Mouse (Mus musculus): ENCODE measurements around the gene Pus1. TPM values are rescaled to one million over a fixed set of nuclear protein-coding genes. Genes with fewer than 3 reads are reported as not detected.

The Pus1 gene
- total and polyA plus RNA-seq, 3 experiments = 107 to 248 (median 117) TPM

GRCm38 (mm10) chr5:110801036-110801624 lies 20.7 kb upstream of the Pus1 start:
- peaks cover 0 to 29% of the 10 kb centered on the region in 2 experiments; a peak in 3 of 4 replicates for H3K36me3 ChIP-seq (ENCODE audit: control insufficient read depth in 1 of 2, insufficient read depth in 2 of 2, low read length in 2 of 2)
- H3K79me2 ChIP-seq (ENCODE audit: control insufficient read depth, insufficient read depth, low read length, poor library complexity) = no peaks in the 10 kb centered on the region
- no peak for DNase-seq (ENCODE audit: low read depth, low spot score)
- H3K27me3 ChIP-seq (ENCODE audit: control insufficient read depth in 1 of 2, insufficient read depth in 2 of 2, low read length in 2 of 2) = no peaks in the 10 kb centered on the region
- no peak overlapping the region for H3K27ac ChIP-seq (ENCODE audit: control insufficient read depth, low read depth, low read length)
- TF ChIP-seq MXI1 (IDR thresholded peaks at IDR 0.05; ENCODE audit: low read depth, low read length) = no peak
- TF ChIP-seq NRF1 (IDR thresholded peaks at IDR 0.05; ENCODE audit: insufficient read depth, low read depth, low read length, poor library complexity, severe bottlenecking) = no peak
- no peak for TF ChIP-seq SMC3 (IDR thresholded peaks at IDR 0.05; ENCODE audit: low read depth, low read length)
- TF ChIP-seq MAZ (IDR thresholded peaks at IDR 0.05; ENCODE audit: low read depth, low read length) = no peak
- TF ChIP-seq USF2 (IDR thresholded peaks at IDR 0.05; ENCODE audit: borderline replicate concordance in 1 of 2, insufficient read depth in 1 of 2, low read depth in 1 of 2, low read length in 2 of 2) = no peak
- no peak for TF ChIP-seq TAL1 (IDR thresholded peaks at IDR 0.05; ENCODE audit: low read length)
- TF ChIP-seq ELF1 (IDR thresholded peaks at IDR 0.05; ENCODE audit: low read depth, low read length) = no peak
- TF ChIP-seq HCFC1 (IDR thresholded peaks at IDR 0.05; ENCODE audit: low read depth, low read length) = no peak
- TF ChIP-seq E2F4 (IDR thresholded peaks at IDR 0.05; ENCODE audit: borderline replicate concordance, low read depth, low read length) = no peak
- no peak for TF ChIP-seq ZNF384 (IDR thresholded peaks at IDR 0.05; ENCODE audit: low read depth, low read length)
- no peak for TF ChIP-seq NELFE (IDR thresholded peaks at IDR 0.05; ENCODE audit: low read depth, low read length)
- TF ChIP-seq MYB (IDR thresholded peaks at IDR 0.05; ENCODE audit: low read depth, low read length) = no peak
- TF ChIP-seq CHD1 (IDR thresholded peaks at IDR 0.05; ENCODE audit: low read depth, low read length) = no peak
- no peak for TF ChIP-seq ETS1 (IDR thresholded peaks at IDR 0.05; ENCODE audit: low read depth, low read length)
- no peak for TF ChIP-seq TCF12 (IDR thresholded peaks at IDR 0.05; ENCODE audit: low read depth, low read length)
- TF ChIP-seq MYC (IDR thresholded peaks at IDR 0.05; ENCODE audit: low read depth, low read length) = no peak
- no peak overlapping the region for H3K4me3 ChIP-seq (ENCODE audit: control insufficient read depth in 1 of 2, insufficient read depth in 1 of 2, low read depth in 2 of 2, low read length in 2 of 2)
- no peaks in the 10 kb centered on the region for H3K9me3 ChIP-seq (replicated peaks; ENCODE audit: insufficient read depth, low read length)
- H3K4me1 ChIP-seq (ENCODE audit: control insufficient read depth in 1 of 2, insufficient read depth in 2 of 2, low read length in 2 of 2) = peaks cover 10 to 25% of the 10 kb centered on the region in 2 experiments
- H3K9ac ChIP-seq (ENCODE audit: control insufficient read depth, low read depth, low read length, poor library complexity, severe bottlenecking) = no peak overlapping the region

GRCm38 (mm10) chr5:110797696-110798095 lies 17.2 kb upstream of the Pus1 start:
- Histone ChIP-seq H3K4me3 (ENCODE audit: control insufficient read depth in 1 of 2, insufficient read depth in 1 of 2, low read depth in 2 of 2, low read length in 2 of 2) (no peak overlapping the region), H3K4me1 (ENCODE audit: control insufficient read depth in 1 of 2, insufficient read depth in 2 of 2, low read length in 2 of 2) (peaks cover 4 to 5% of the 10 kb centered on the region in 2 experiments), H3K27me3 (ENCODE audit: control insufficient read depth in 1 of 2, insufficient read depth in 2 of 2, low read length in 2 of 2) (no peaks in the 10 kb centered on the region), H3K36me3 (ENCODE audit: control insufficient read depth in 1 of 2, insufficient read depth in 2 of 2, low read length in 2 of 2) (peaks cover 0 to 6% of the 10 kb centered on the region in 2 experiments; a peak in 3 of 4 replicates), H3K9me3 (replicated peaks; ENCODE audit: insufficient read depth, low read length) (no peaks in the 10 kb centered on the region), H3K27ac (ENCODE audit: control insufficient read depth, low read depth, low read length) (no peak overlapping the region), H3K79me2 (ENCODE audit: control insufficient read depth, insufficient read depth, low read length, poor library complexity) (no peaks in the 10 kb centered on the region), H3K9ac (ENCODE audit: control insufficient read depth, low read depth, low read length, poor library complexity, severe bottlenecking) (no peak overlapping the region)
- no peak for TF ChIP-seq USF2 (IDR thresholded peaks at IDR 0.05; ENCODE audit: borderline replicate concordance in 1 of 2, insufficient read depth in 1 of 2, low read depth in 1 of 2, low read length in 2 of 2)
- TF ChIP-seq RAD21 (IDR thresholded peaks at IDR 0.05; ENCODE audit: low read depth, low read length) = no peak
- TF ChIP-seq EP300 (IDR thresholded peaks at IDR 0.05; ENCODE audit: low read depth in 1 of 2, low read length in 2 of 2) = no peak
- no peak for TF ChIP-seq TAL1 (IDR thresholded peaks at IDR 0.05; ENCODE audit: low read length)
- no peak for TF ChIP-seq CHD2 (IDR thresholded peaks at IDR 0.05; ENCODE audit: low read length)
- no peak for TF ChIP-seq MAFK (IDR thresholded peaks at IDR 0.05; ENCODE audit: borderline replicate concordance, low read depth, low read length)
- TF ChIP-seq CHD1 (IDR thresholded peaks at IDR 0.05; ENCODE audit: low read depth, low read length) = no peak
- no peak for TF ChIP-seq POLR2A (IDR thresholded peaks at IDR 0.05; ENCODE audit: control insufficient read depth in 1 of 2, insufficient read depth in 1 of 2, low read depth in 1 of 2, low read length in 2 of 2, poor library complexity in 1 of 2)
- no peak for TF ChIP-seq SMC3 (IDR thresholded peaks at IDR 0.05; ENCODE audit: low read depth, low read length)
- no peak for TF ChIP-seq CTCF (IDR thresholded peaks at IDR 0.05 in 2 of 3, conservative IDR thresholded peaks at IDR 0.05 in 1 of 3; ENCODE audit: control insufficient read depth in 1 of 3, insufficient read depth in 1 of 3, low read depth in 2 of 3, low read length in 3 of 3, poor library complexity in 1 of 3, severe bottlenecking in 1 of 3)
- no peak for TF ChIP-seq KAT2A (conservative IDR thresholded peaks at IDR 0.05; ENCODE audit: low read depth, low read length)
- TF ChIP-seq NRF1 (IDR thresholded peaks at IDR 0.05; ENCODE audit: insufficient read depth, low read depth, low read length, poor library complexity, severe bottlenecking) = no peak
- TF ChIP-seq MXI1 (IDR thresholded peaks at IDR 0.05; ENCODE audit: low read depth, low read length) = no peak
- no peak for TF ChIP-seq USF1 (IDR thresholded peaks at IDR 0.05; ENCODE audit: low read depth, low read length)
- no peak for TF ChIP-seq ZKSCAN1 (IDR thresholded peaks at IDR 0.05; ENCODE audit: low read depth, low read length)
- TF ChIP-seq SIN3A (IDR thresholded peaks at IDR 0.05; ENCODE audit: low read length) = no peak
- no peak for DNase-seq (ENCODE audit: low read depth, low spot score)

Measured in MEL (cell line).